Mouse (Mus musculus): ENCODE results near the gene Amph. TPM values are rescaled to one million over a fixed set of nuclear protein-coding genes. Genes with fewer than 3 reads are reported as not detected.

The Amph gene
- polyA plus RNA-seq, 1 experiment from 2014 or later = 45.0 TPM

GRCm38 (mm10) chr13:19072261-19072660 lies 124.3 kb downstream of the Amph start:
- Histone ChIP-seq H3K9me3 (ENCODE audit: control insufficient read depth, low read length) (no peaks in the 10 kb centered on the region), H3K9ac (replicated peaks; ENCODE audit: low read depth, low read length) (no peak overlapping the region), H3K36me3 (ENCODE audit: control insufficient read depth, insufficient read depth) (no peaks in the 10 kb centered on the region), H3K27ac (ENCODE audit: low read length) (no peak overlapping the region), H3K27me3 (replicated peaks; ENCODE audit: control insufficient read depth, insufficient read depth, low read length) (no peaks in the 10 kb centered on the region), H3K4me3 (replicated peaks; ENCODE audit: low read length) (no peak overlapping the region), H3K4me2 (ENCODE audit: low read length) (no peak overlapping the region), H3K4me1 (replicated peaks; ENCODE audit: control insufficient read depth, insufficient read depth, low read length) (no peaks in the 10 kb centered on the region; the same call in 1 of the 2 replicates)
- no peak for ATAC-seq

GRCm38 (mm10) chr13:19077427-19077826 lies 129.4 kb downstream of the Amph start:
- H3K4me1 ChIP-seq (replicated peaks; ENCODE audit: control insufficient read depth, insufficient read depth, low read length) = no peaks in the 10 kb centered on the region; the same call in 1 of the 2 replicates
- 74% methylated on average over 2 of the region's 2 CpGs for WGBS
- ATAC-seq = no peak

GRCm38 (mm10) chr13:19081932-19082331 lies 133.9 kb downstream of the Amph start:
- no peak for ATAC-seq
- H3K36me3 ChIP-seq (ENCODE audit: control insufficient read depth, insufficient read depth) = no peaks in the 10 kb centered on the region
- no peak overlapping the region for H3K4me3 ChIP-seq (replicated peaks; ENCODE audit: low read length)
- H3K4me1 ChIP-seq (replicated peaks; ENCODE audit: control insufficient read depth, insufficient read depth, low read length) = no peaks in the 10 kb centered on the region
- H3K27me3 ChIP-seq (replicated peaks; ENCODE audit: control insufficient read depth, insufficient read depth, low read length) = no peaks in the 10 kb centered on the region
- H3K27ac ChIP-seq (ENCODE audit: low read length) = no peak overlapping the region
- H3K4me2 ChIP-seq (ENCODE audit: low read length) = no peak overlapping the region
- no peaks in the 10 kb centered on the region for H3K9me3 ChIP-seq (ENCODE audit: control insufficient read depth, low read length)
- 92% methylated on average over 4 of the region's 4 CpGs for WGBS
- H3K9ac ChIP-seq (replicated peaks; ENCODE audit: low read depth, low read length) = no peak overlapping the region

More at GRCm38 (mm10) chr13:19077427-19077826, 129.4 kb downstream of the Amph start:
- H3K9ac ChIP-seq (replicated peaks; ENCODE audit: low read depth, low read length) = no peak overlapping the region
- H3K4me3 ChIP-seq (replicated peaks; ENCODE audit: low read length) = no peak overlapping the region
- no peaks in the 10 kb centered on the region for H3K9me3 ChIP-seq (ENCODE audit: control insufficient read depth, low read length)
- no peak overlapping the region for H3K27ac ChIP-seq (ENCODE audit: low read length)
- no peak overlapping the region for H3K4me2 ChIP-seq (ENCODE audit: low read length)
- no peaks in the 10 kb centered on the region for H3K36me3 ChIP-seq (ENCODE audit: control insufficient read depth, insufficient read depth)
- H3K27me3 ChIP-seq (replicated peaks; ENCODE audit: control insufficient read depth, insufficient read depth, low read length) = no peaks in the 10 kb centered on the region

GRCm38 (mm10) chr13:19094571-19094970 lies 146.6 kb downstream of the Amph start:
- Histone ChIP-seq H3K9me3 (ENCODE audit: control insufficient read depth, low read length) (no peaks in the 10 kb centered on the region), H3K4me1 (replicated peaks; ENCODE audit: control insufficient read depth, insufficient read depth, low read length) (no peaks in the 10 kb centered on the region), H3K36me3 (ENCODE audit: control insufficient read depth, insufficient read depth) (no peaks in the 10 kb centered on the region), H3K4me2 (ENCODE audit: low read length) (no peak overlapping the region), H3K27ac (ENCODE audit: low read length) (no peak overlapping the region), H3K4me3 (replicated peaks; ENCODE audit: low read length) (no peak overlapping the region), H3K9ac (replicated peaks; ENCODE audit: low read depth, low read length) (no peak overlapping the region), H3K27me3 (replicated peaks; ENCODE audit: control insufficient read depth, insufficient read depth, low read length) (no peaks in the 10 kb centered on the region)
- no peak for ATAC-seq
- 94% methylated on average over 6 of the region's 6 CpGs for WGBS

GRCm38 (mm10) chr13:19097117-19097516 lies 149.1 kb downstream of the Amph start:
- no peaks in the 10 kb centered on the region for H3K27me3 ChIP-seq (replicated peaks; ENCODE audit: control insufficient read depth, insufficient read depth, low read length)
- H3K9ac ChIP-seq (replicated peaks; ENCODE audit: low read depth, low read length) = no peak overlapping the region
- H3K9me3 ChIP-seq (ENCODE audit: control insufficient read depth, low read length) = no peaks in the 10 kb centered on the region
- H3K4me3 ChIP-seq (replicated peaks; ENCODE audit: low read length) = no peak overlapping the region
- no peak for ATAC-seq
- no peak overlapping the region for H3K4me2 ChIP-seq (ENCODE audit: low read length)
- WGBS = 76% methylated on average over 4 of the region's 4 CpGs
- no peaks in the 10 kb centered on the region for H3K4me1 ChIP-seq (replicated peaks; ENCODE audit: control insufficient read depth, insufficient read depth, low read length)
- no peaks in the 10 kb centered on the region for H3K36me3 ChIP-seq (ENCODE audit: control insufficient read depth, insufficient read depth)
- no peak overlapping the region for H3K27ac ChIP-seq (ENCODE audit: low read length)

- Histone ChIP-seq H3K4me1 (replicated peaks; ENCODE audit: control insufficient read depth, insufficient read depth, low read length) (no peaks in the 10 kb centered on the region), H3K9me3 (ENCODE audit: control insufficient read depth, low read length) (no peaks in the 10 kb centered on the region), H3K4me3 (replicated peaks; ENCODE audit: low read length) (no peak overlapping the region), H3K27me3 (replicated peaks; ENCODE audit: control insufficient read depth, insufficient read depth, low read length) (no peaks in the 10 kb centered on the region), H3K4me2 (ENCODE audit: low read length) (no peak overlapping the region), H3K27ac (ENCODE audit: low read length) (no peak overlapping the region), H3K36me3 (ENCODE audit: control insufficient read depth, insufficient read depth) (no peaks in the 10 kb centered on the region), H3K9ac (replicated peaks; ENCODE audit: low read depth, low read length) (no peak overlapping the region)
- ATAC-seq = no peak
- WGBS = 84% methylated on average over 10 of the region's 10 CpGs
These were observed 153.9 kb downstream of the Amph start for GRCm38 (mm10) chr13:19101889-19102402.

GRCm38 (mm10) chr13:19106418-19106817 lies 158.4 kb downstream of the Amph start:
- H3K27me3 ChIP-seq (replicated peaks; ENCODE audit: control insufficient read depth, insufficient read depth, low read length) = no peaks in the 10 kb centered on the region
- no peak overlapping the region for H3K4me2 ChIP-seq (ENCODE audit: low read length)
- H3K9ac ChIP-seq (replicated peaks; ENCODE audit: low read depth, low read length) = no peak overlapping the region
- H3K36me3 ChIP-seq (ENCODE audit: control insufficient read depth, insufficient read depth) = no peaks in the 10 kb centered on the region
- H3K4me1 ChIP-seq (replicated peaks; ENCODE audit: control insufficient read depth, insufficient read depth, low read length) = no peaks in the 10 kb centered on the region
- WGBS = 60% methylated on average over 5 of the region's 5 CpGs
- H3K27ac ChIP-seq (ENCODE audit: low read length) = no peak overlapping the region
- no peak overlapping the region for H3K4me3 ChIP-seq (replicated peaks; ENCODE audit: low read length)
- H3K9me3 ChIP-seq (ENCODE audit: control insufficient read depth, low read length) = no peaks in the 10 kb centered on the region
- no peak; the same call in 1 of the 2 replicates for ATAC-seq

- H3K4me1 ChIP-seq (replicated peaks; ENCODE audit: control insufficient read depth, insufficient read depth, low read length) = no peaks in the 10 kb centered on the region
- H3K4me3 ChIP-seq (replicated peaks; ENCODE audit: low read length) = no peak overlapping the region
- no peaks in the 10 kb centered on the region; the same call in 1 of the 2 replicates for H3K36me3 ChIP-seq (ENCODE audit: control insufficient read depth, insufficient read depth)
- no peak for ATAC-seq
- H3K4me2 ChIP-seq (ENCODE audit: low read length) = no peak overlapping the region
- no peaks in the 10 kb centered on the region for H3K9me3 ChIP-seq (ENCODE audit: control insufficient read depth, low read length)
- no peak overlapping the region for H3K27ac ChIP-seq (ENCODE audit: low read length)
- no peaks in the 10 kb centered on the region for H3K27me3 ChIP-seq (replicated peaks; ENCODE audit: control insufficient read depth, insufficient read depth, low read length)
- H3K9ac ChIP-seq (replicated peaks; ENCODE audit: low read depth, low read length) = no peak overlapping the region
- WGBS = 63% methylated on average over 3 of the region's 3 CpGs
These were observed 161.3 kb downstream of the Amph start for GRCm38 (mm10) chr13:19109331-19109730.

- Histone ChIP-seq H3K4me1 (replicated peaks; ENCODE audit: control insufficient read depth, insufficient read depth, low read length) (no peaks in the 10 kb centered on the region), H3K9me3 (ENCODE audit: control insufficient read depth, low read length) (no peaks in the 10 kb centered on the region), H3K36me3 (ENCODE audit: control insufficient read depth, insufficient read depth) (no peaks in the 10 kb centered on the region; the same call in 1 of the 2 replicates), H3K4me3 (replicated peaks; ENCODE audit: low read length) (no peak overlapping the region), H3K9ac (replicated peaks; ENCODE audit: low read depth, low read length) (no peak overlapping the region), H3K27ac (ENCODE audit: low read length) (no peak overlapping the region), H3K27me3 (replicated peaks; ENCODE audit: control insufficient read depth, insufficient read depth, low read length) (no peaks in the 10 kb centered on the region), H3K4me2 (ENCODE audit: low read length) (no peak overlapping the region)
- ATAC-seq = no peak
- 95% methylated on average over 14 of the region's 14 CpGs for WGBS
These were observed 165.3 kb downstream of the Amph start for GRCm38 (mm10) chr13:19113034-19113922.
